Mouse (Mus musculus) embryonic stem cell, embryonic (primary cell): Measurements from ENCODE around the gene Polr3e.

Experiments used
- CTCF ChIA-PET, 4 experiments: fragments of 300-600 bp in 2 of 4; fragments of 350-600 bp in 2 of 4; sonication (Branson Sonifier 250); formaldehyde crosslinking; loops; one replicate each; lab custom pipeline; 2022; ENCODE audit warnings: inconsistent platforms in 2 of 4; lab: Charles Lee
- POLR2A ChIA-PET, 4 experiments: fragments of 300-600 bp in 2 of 4; fragments of 350-600 bp in 2 of 4; sonication (Branson Sonifier 250); formaldehyde crosslinking; loops; one replicate each; lab custom pipeline; 2022; ENCODE audit warnings: antibody characterized with exemption in 4 of 4, inconsistent platforms in 1 of 4; lab: Charles Lee

Polr3e gene

GRCm38 (mm10) chr7:120982968-120983367 lies 65.4 kb downstream of the Polr3e start:
- POLR2A ChIA-PET = interaction anchor here in 3 of 4 experiments (0.6 to 3.3 kb wide), 39 partner anchors 8 to 1036 kb away, joined by 3 to 27 read pairs (median 5); partner anchors contain the start of genes Mettl9 (in 1 of the 3), Polr3e (in 1 of the 3) and Uqcrc2 (in 1 of the 3)

GRCm38 (mm10) chr7:120991191-120991590 lies 73.6 kb downstream of the Polr3e start:
- ChIA-PET POLR2A (interaction anchor here in 3 of 4 experiments (0.7 to 1.8 kb wide), 5 partner anchors 9 to 650 kb away, joined by 3 to 8 read pairs (median 4); partner anchors contain the start of genes Cdr2 (in 3 of the 3) and Mfsd13b (in 3 of the 3)), CTCF (no interaction called here)

More at GRCm38 (mm10) chr7:120982968-120983367, 65.4 kb downstream of the Polr3e start:
- CTCF ChIA-PET = no interaction called here
